Mouse (Mus musculus) ES-E14 (cell line): ENCODE results near the gene Hrh2. TPM values are rescaled to one million over a fixed set of nuclear protein-coding genes. Genes with fewer than 3 reads are reported as not detected.

Experiments used
- DNase-seq: peaks from one replicate; pipeline ENCODE4 v3.0.0-alpha.2; 2013; ENCODE audit warnings: low read depth, low spot score
- H3K27ac ChIP-seq: 2 replicates; pipeline ENCODE4 v1.5.1; 2012; ENCODE audit warnings: low read depth, mild to moderate bottlenecking, low read length, moderate library complexity, mixed read lengths; ENCODE audit not compliant: poor library complexity, insufficient read depth, severe bottlenecking
- H3K36me3 ChIP-seq: 2 replicates; pipeline ENCODE4 v1.6.1; 2012; ENCODE audit warnings: mild to moderate bottlenecking, low read length, moderate library complexity, mixed read lengths; ENCODE audit not compliant: control insufficient read depth, poor library complexity, insufficient read depth, severe bottlenecking
- H3K4me1 ChIP-seq, 2 experiments: fragments of 150-350 bp in 1 of 2; sonication (generic) in 1 of 2; 2 replicates each; pipeline ENCODE4 v1.6.1; 2012; ENCODE audit warnings: low read length in 2 of 2, mild to moderate bottlenecking in 1 of 2, mixed read lengths in 1 of 2; ENCODE audit not compliant: control insufficient read depth in 2 of 2, insufficient read depth in 2 of 2, poor library complexity in 1 of 2
- H3K4me3 ChIP-seq, 2 experiments: fragments of 150-350 bp in 1 of 2; sonication (generic) in 1 of 2; 2 replicates each; pipeline ENCODE4 v1.5.1; 2012; ENCODE audit warnings: low read length in 2 of 2, low read depth in 1 of 2, mild to moderate bottlenecking in 1 of 2, mixed read lengths in 1 of 2; ENCODE audit not compliant: insufficient read depth in 1 of 2, poor library complexity in 1 of 2, severe bottlenecking in 1 of 2
- H3K9ac ChIP-seq: 2 replicates; pipeline ENCODE4 v1.6.1; 2012; ENCODE audit warnings: low read depth, mild to moderate bottlenecking, low read length, mixed read lengths; ENCODE audit not compliant: poor library complexity, insufficient read depth, severe bottlenecking
- H3K9me3 ChIP-seq: fragments of 150-350 bp; sonication (generic); 2 replicates; pipeline ENCODE4 v1.6.1; 2012; ENCODE audit warnings: low read depth, mild to moderate bottlenecking, low read length; ENCODE audit not compliant: control insufficient read depth, insufficient read depth
- CHD2 ChIP-seq: IDR thresholded peaks from 2 replicates; pipeline ENCODE4 v1.6.1; 2014; ENCODE audit warnings: mild to moderate bottlenecking, low read depth, low read length, inconsistent platforms
- HCFC1 ChIP-seq: IDR thresholded peaks from 2 replicates; pipeline ENCODE4 v1.6.1; 2012; ENCODE audit warnings: low read length, inconsistent platforms, borderline replicate concordance; ENCODE audit not compliant: insufficient read depth
- MAFK ChIP-seq: IDR thresholded peaks from 2 replicates; pipeline ENCODE4 v1.6.1; 2014; ENCODE audit warnings: mild to moderate bottlenecking, low read depth, low read length, inconsistent platforms; ENCODE audit not compliant: insufficient read depth
- ZC3H11A ChIP-seq: IDR thresholded peaks from 2 replicates; pipeline ENCODE4 v1.6.1; 2012; ENCODE audit warnings: low read depth, mild to moderate bottlenecking, inconsistent platforms, low read length, borderline replicate concordance
- ZNF384 ChIP-seq: IDR thresholded peaks from 2 replicates; pipeline ENCODE4 v1.6.1; 2012; ENCODE audit warnings: low read depth, low read length, inconsistent platforms
- in situ Hi-C, 2 experiments: fragments of 600-800 bp; cut with MboI; formaldehyde crosslinking; loops; one replicate each; pipeline ENCODE4 v1.15.1; 2025; ENCODE audit warnings: low sequenced_read_pairs in 2 of 2, inconsistent platforms in 1 of 2; ENCODE audit not compliant: unreplicated experiment in 2 of 2
- total RNA-seq: library from RNA; depleted of rRNA; stranded (reverse); fragments of 300-350 nt; gene quantifications from 2 replicates; pipeline ENCODE4 v1.2.3, GENCODE M21; 2012

Gene Hrh2
- total RNA-seq, 1 experiment: 0.62 TPM

GRCm38 (mm10) chr13:54248436-54248995 lies 56.6 kb downstream of the Hrh2 start:
- in situ Hi-C loops: loop anchor here in 1 of 2 experiments (5.0 kb wide), 2 partner anchors 129 to 199 kb away; no protein-coding TSS in a partner anchor
- H3K27ac ChIP-seq: no peak overlapping the region
- no peak for DNase-seq
- no peak overlapping the region for H3K9ac ChIP-seq
- H3K36me3 ChIP-seq: no peaks in the 10 kb centered on the region
- no peak for TF ChIP-seq HCFC1
- no peak for TF ChIP-seq ZNF384
- TF ChIP-seq CHD2: no peak
- TF ChIP-seq ZC3H11A: no peak
- no peaks in the 10 kb centered on the region for H3K9me3 ChIP-seq
- H3K4me3 ChIP-seq: no peak overlapping the region
- H3K4me1 ChIP-seq: no peaks in the 10 kb centered on the region

- H3K9me3 ChIP-seq: no peaks in the 10 kb centered on the region
- DNase-seq: no peak
- no peak overlapping the region for H3K9ac ChIP-seq
- H3K27ac ChIP-seq: no peak overlapping the region
- H3K4me1 ChIP-seq: no peaks in the 10 kb centered on the region
- in situ Hi-C loops: loop anchor here in 1 of 2 experiments (5.0 kb wide), 2 partner anchors 128 to 198 kb away; no protein-coding TSS in a partner anchor
- H3K4me3 ChIP-seq: no peak overlapping the region
- no peak for TF ChIP-seq CHD2
- H3K36me3 ChIP-seq: no peaks in the 10 kb centered on the region
Observed at GRCm38 (mm10) chr13:54249007-54249406, 57.1 kb downstream of the Hrh2 start.

- no peak for DNase-seq
Observed at GRCm38 (mm10) chr13:54250346-54250745, 58.4 kb downstream of the Hrh2 start.

GRCm38 (mm10) chr13:54251541-54252225 lies 59.8 kb downstream of the Hrh2 start:
- no peak overlapping the region for H3K4me3 ChIP-seq
- in situ Hi-C loops: no loop called here
- H3K36me3 ChIP-seq: no peaks in the 10 kb centered on the region
- no peaks in the 10 kb centered on the region for H3K9me3 ChIP-seq
- H3K27ac ChIP-seq: no peak overlapping the region
- no peak for DNase-seq
- TF ChIP-seq ZNF384: no peak
- TF ChIP-seq HCFC1: no peak
- no peak for TF ChIP-seq ZC3H11A
- no peak for TF ChIP-seq MAFK
- TF ChIP-seq CHD2: no peak
- H3K4me1 ChIP-seq: peaks cover 0 to 9% of the 10 kb centered on the region in 2 experiments; a peak in 1 of 4 replicates
- H3K9ac ChIP-seq: no peak overlapping the region

More at GRCm38 (mm10) chr13:54250346-54250745, 58.4 kb downstream of the Hrh2 start:
- no peak overlapping the region for H3K27ac ChIP-seq
- in situ Hi-C loops: no loop called here
- H3K4me1 ChIP-seq: peaks cover 0 to 2% of the 10 kb centered on the region in 2 experiments; a peak in 1 of 4 replicates
- no peaks in the 10 kb centered on the region for H3K36me3 ChIP-seq
- no peak overlapping the region for H3K4me3 ChIP-seq
- H3K9ac ChIP-seq: no peak overlapping the region
- TF ChIP-seq HCFC1: no peak
- no peak for TF ChIP-seq ZNF384
- no peak for TF ChIP-seq CHD2
- no peak for TF ChIP-seq ZC3H11A
- TF ChIP-seq MAFK: no peak
- H3K9me3 ChIP-seq: no peaks in the 10 kb centered on the region
